Mouse (Mus musculus): Measurements from ENCODE around the gene Hepacam2. TPM values are rescaled to one million over a fixed set of nuclear protein-coding genes. Genes with fewer than 3 reads are reported as not detected.
"Not testable (repeated sequence)": the region's sequence is repeated elsewhere in the genome, so short reads cannot be mapped to it uniquely, and the experiment has no call there.

Gene Hepacam2
- total RNA-seq (2021): under 1 TPM; 0.43 to 0.91 TPM

DNA sequence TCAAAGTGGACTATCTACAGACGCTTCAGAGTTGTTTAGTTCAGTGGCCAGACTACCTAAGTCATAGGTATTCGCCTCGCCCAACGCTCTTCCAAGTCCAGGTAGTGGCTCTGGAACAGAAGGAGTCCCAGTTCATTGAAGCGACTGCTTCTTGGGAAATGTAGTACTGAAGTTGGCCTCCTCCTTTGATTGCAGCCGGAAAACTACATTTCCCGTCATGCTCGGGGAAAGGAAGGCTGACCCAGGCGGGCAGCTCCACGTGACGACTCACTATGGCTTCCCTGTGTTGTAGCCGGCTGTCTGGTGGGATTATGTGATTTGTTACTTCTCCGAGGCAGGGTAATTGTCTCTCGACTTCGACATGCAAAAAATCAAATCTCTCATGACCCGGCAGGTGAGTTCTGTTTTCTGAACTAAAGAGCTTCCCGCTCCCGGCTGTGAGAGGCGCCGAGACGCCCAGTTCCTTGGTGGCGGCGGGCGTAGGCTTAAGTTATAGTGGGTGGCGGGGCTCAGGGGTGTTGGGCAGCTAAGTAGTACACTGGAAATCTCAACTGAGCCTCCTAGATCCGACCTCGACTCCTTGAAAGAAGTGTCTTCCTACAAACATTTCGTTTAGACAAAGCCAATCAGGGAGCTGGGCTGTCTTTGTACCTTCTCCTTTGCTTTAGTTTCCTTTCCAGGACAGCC lies at the start of gene Hepacam2, which contains the start of gene Vps50:
Gene Hepacam2, minus strand, starts transcription at position 137 of the 687 bp plus-strand sequence.
Gene Vps50, plus strand, starts transcription at position 221 of the 687 bp plus-strand sequence.
- intact Hi-C loops (cut with DNase I): no loop called here
- peak; percentile 86 to 89 for DNase-seq (ENCODE audit: low spot score in 2 of 2)

GRCm38 (mm10) chr6:3544970-3545369 lies 46.9 kb upstream of the Hepacam2 start:
- intact Hi-C loops (cut with DNase I): no loop called here
- DNase-seq (ENCODE audit: low spot score in 2 of 2): no peak

DNA sequence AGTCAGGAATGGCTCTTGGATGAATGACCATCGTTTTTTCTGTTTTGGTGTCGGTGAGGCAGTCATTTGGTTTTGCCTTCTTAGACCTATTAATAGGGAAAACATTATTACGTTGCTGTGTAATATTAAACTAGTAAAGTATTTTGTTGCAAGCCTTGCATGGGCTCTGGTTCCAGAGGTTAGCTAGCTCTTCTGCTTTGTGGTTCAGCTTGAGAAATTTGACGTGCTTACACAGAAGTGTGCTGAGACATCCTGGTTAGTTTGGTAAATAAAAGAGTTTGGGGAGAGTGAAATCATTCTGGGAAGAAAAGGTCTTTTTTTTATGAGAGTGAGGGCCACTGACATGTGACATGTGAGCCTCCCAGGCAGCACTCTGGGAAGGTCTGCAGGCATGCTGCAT lies 45.8 kb upstream of the Hepacam2 start:
- no peak for DNase-seq (ENCODE audit: low spot score in 2 of 2)
- intact Hi-C loops (cut with DNase I): no loop called here

- no peak for DNase-seq (ENCODE audit: low spot score in 2 of 2)
- intact Hi-C loops (cut with DNase I): no loop called here
Measured at GRCm38 (mm10) chr6:3539470-3539869, 41.4 kb upstream of the Hepacam2 start.

DNA sequence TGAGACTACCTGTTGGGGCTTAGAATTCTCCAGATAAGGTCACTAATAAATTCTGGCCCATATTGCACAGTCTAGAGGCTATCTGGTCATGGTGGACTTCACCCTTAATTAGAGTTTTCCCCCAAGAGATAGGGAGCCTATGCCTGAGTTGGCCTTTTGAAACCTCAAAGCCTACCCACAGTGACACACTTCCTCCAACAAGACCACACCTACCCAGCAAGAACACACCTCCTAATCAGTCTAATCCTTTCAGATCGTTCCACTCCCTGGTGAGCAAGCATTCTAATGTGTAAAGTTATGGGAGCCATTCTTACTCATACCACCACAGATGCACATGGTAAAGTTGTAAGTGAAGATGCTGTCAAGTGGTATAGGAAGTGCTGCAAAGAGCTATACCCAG lies 38.0 kb upstream of the Hepacam2 start:
- intact Hi-C loops (cut with DNase I): no loop called here

DNA sequence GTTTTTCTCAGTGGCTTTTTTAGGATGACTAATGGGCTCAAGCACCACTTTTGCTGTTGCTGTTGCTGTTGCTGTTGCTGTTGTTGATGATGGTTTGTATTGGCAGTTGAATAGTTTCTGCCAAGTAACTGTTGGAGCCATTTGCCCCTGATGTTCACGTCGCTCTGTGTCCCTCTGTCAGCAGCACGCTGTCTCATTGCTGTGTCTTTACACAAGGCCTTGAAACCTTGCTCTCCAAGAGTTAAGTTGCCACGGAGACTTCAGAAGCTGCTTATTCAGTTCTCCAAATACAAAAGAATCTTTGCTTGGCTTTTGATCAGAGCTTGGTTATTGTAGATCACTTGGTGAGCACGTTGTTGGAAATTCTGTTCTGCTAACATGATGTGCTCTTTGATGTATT lies 33.3 kb upstream of the Hepacam2 start:
- no peak for DNase-seq (ENCODE audit: low spot score in 2 of 2)
- intact Hi-C loops (cut with DNase I): no loop called here

More for the DNA sequence above, 38.0 kb upstream of the Hepacam2 start:
- DNase-seq (ENCODE audit: low spot score in 2 of 2): no peak

DNA sequence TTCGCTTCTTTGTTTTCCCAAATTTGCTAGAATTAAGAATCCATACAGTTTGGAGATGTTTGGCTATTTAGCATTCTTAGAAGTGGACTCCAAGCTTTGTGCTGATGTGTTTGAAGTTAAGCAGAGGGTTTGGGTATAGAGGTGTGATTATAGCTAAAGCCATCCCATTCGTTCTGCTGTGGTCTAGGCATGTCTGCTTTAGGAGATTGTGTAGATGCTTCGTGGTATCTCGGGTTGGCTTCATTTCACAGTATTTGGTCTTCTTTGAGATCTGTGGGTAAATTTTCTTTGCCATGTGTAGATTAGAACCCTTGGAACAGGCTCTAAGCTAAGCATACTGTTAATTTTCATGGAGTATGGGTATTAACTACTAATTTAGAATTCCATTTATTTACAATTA lies 30.1 kb upstream of the Hepacam2 start:
- intact Hi-C loops (cut with DNase I): no loop called here
- DNase-seq (ENCODE audit: low spot score in 2 of 2): no peak

GRCm38 (mm10) chr6:3512611-3513010 lies 14.5 kb upstream of the Hepacam2 start:
- DNase-seq (ENCODE audit: low spot score in 2 of 2): peak; percentile 23 to 32
- intact Hi-C loops (cut with DNase I): loop anchor here (5.0 kb wide), 2 partner anchors 1035 to 1600 kb away; no protein-coding TSS in a partner anchor

DNA sequence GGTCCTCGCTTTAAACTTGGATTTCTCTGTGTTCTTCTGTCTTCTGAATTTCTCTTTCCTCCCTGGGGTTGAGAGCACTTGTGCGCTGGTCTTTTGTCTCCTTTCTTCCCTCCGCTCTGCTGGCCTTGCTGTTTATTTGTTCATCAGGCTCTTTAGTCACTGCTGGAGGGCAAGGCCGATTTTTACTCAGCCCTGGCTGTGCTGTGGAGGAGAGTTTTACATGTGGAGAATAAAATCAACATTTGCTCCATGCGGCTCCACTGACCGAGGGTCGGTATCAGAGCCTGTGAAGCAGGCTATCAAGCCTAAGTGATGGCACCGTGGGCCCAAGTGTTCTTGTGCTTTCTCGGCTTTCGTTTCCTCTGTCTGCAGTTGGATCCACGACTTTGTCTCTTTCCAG lies 13.5 kb upstream of the Hepacam2 start:
- intact Hi-C loops (cut with DNase I): loop anchor here (5.0 kb wide), 2 partner anchors 1036 to 1601 kb away; no protein-coding TSS in a partner anchor
- DNase-seq (ENCODE audit: low spot score in 2 of 2): no peak

- intact Hi-C loops (cut with DNase I): loop anchor here (5.0 kb wide), 2 partner anchors 1036 to 1601 kb away; no protein-coding TSS in a partner anchor
- no peak for DNase-seq (ENCODE audit: low spot score in 2 of 2)
Measured at GRCm38 (mm10) chr6:3511116-3511515, 13.0 kb upstream of the Hepacam2 start.

GRCm38 (mm10) chr6:3509782-3510181 lies 11.7 kb upstream of the Hepacam2 start:
- DNase-seq (ENCODE audit: low spot score in 2 of 2): no peak
- intact Hi-C loops (cut with DNase I): loop anchor here (1.0 to 5.0 kb wide), 4 partner anchors 1038 to 1893 kb away; no protein-coding TSS in a partner anchor

DNA sequence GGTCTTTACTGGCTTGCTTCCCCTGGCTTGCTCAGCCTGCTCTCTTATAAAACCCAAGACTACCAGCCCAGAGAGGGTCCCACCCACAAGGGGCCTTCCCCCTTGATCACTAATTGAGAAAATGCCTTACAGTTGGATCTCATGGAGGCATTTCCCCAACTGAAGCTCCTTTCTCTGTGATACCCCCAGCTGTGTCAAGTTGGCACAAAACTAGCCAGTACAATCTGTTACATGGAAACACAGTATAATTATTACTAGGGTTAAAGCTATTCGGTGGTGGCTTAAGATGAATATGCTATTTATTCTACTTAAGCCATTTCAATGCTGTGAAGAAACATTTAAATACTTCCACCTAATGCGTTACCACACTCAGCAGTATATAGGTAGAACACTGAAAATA lies 10.1 kb upstream of the Hepacam2 start:
- intact Hi-C loops (cut with DNase I): loop anchor here (5.0 kb wide), 1 partner anchor 1894 kb away; no protein-coding TSS in a partner anchor
- not testable (repeated sequence) for DNase-seq (ENCODE audit: low spot score in 2 of 2)

GRCm38 (mm10) chr6:3507078-3507477 lies 9.0 kb upstream of the Hepacam2 start:
- intact Hi-C loops (cut with DNase I): loop anchor here (5.0 kb wide), 1 partner anchor 1895 kb away; no protein-coding TSS in a partner anchor

GRCm38 (mm10) chr6:3505289-3505688 lies 7.2 kb upstream of the Hepacam2 start:
- DNase-seq (ENCODE audit: low spot score in 2 of 2): no peak
- intact Hi-C loops (cut with DNase I): loop anchor here (5.0 kb wide), 1 partner anchor 1897 kb away; no protein-coding TSS in a partner anchor

More at GRCm38 (mm10) chr6:3507078-3507477, 9.0 kb upstream of the Hepacam2 start:
- no peak for DNase-seq (ENCODE audit: low spot score in 2 of 2)

- intact Hi-C loops (cut with DNase I): no loop called here
- no peak for DNase-seq (ENCODE audit: low spot score in 2 of 2)
Measured at GRCm38 (mm10) chr6:3500286-3500685, 2.2 kb upstream of the Hepacam2 start.

DNA sequence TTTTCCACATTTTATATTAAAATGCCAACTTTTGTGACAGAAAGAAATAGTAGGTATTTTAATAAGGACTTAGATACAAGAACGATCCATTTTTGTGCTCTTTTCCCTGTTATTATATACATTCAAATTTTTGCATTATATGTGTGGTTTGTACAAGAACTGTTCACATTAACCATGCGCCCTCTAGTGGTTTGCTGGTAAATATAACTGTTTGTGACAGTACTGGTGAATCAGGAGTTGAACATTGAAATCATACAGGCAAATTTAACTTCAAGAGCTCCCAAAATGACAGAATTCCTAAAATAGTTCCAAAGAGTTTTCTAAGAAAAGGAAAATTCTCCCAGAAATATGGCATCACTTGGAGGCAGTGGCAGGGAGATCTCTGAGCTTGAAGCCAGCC lies 1.9 kb downstream of the Hepacam2 start:
- no peak for DNase-seq (ENCODE audit: low spot score in 2 of 2)
- intact Hi-C loops (cut with DNase I): loop anchor here (2.0 kb wide), 1 partner anchor 49 kb away; no protein-coding TSS in a partner anchor

GRCm38 (mm10) chr6:3494285-3494684 lies 3.8 kb downstream of the Hepacam2 start:
- intact Hi-C loops (cut with DNase I): no loop called here
- no peak for DNase-seq (ENCODE audit: low spot score in 2 of 2)

DNA sequence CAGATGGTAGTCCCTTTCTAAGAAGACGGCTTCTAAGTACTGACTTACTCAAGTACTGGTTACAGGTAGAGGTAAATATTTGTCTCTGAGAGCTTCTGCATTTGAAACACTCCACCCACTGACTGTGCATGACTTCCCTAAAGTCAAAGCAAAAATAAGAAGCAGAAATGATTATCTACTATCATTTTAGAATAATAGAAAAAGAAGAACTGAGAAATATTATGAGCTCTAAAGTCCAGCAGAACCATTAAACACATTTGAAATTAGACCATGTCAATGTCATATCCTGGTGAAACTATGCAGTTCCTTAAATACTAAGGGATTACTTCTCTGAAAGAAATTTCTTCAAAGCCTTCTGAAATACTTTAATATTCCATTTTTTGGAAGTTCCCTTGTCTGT lies 10.7 kb downstream of the Hepacam2 start:
- intact Hi-C loops (cut with DNase I): no loop called here

GRCm38 (mm10) chr6:3485133-3485532 lies 13.0 kb downstream of the Hepacam2 start:
- no peak for DNase-seq (ENCODE audit: low spot score in 2 of 2)
- intact Hi-C loops (cut with DNase I): no loop called here

More for the DNA sequence above, 10.7 kb downstream of the Hepacam2 start:
- no peak for DNase-seq (ENCODE audit: low spot score in 2 of 2)

GRCm38 (mm10) chr6:3481705-3482104 lies 16.4 kb downstream of the Hepacam2 start:
- no peak for DNase-seq (ENCODE audit: low spot score in 2 of 2)
- intact Hi-C loops (cut with DNase I): no loop called here

DNA sequence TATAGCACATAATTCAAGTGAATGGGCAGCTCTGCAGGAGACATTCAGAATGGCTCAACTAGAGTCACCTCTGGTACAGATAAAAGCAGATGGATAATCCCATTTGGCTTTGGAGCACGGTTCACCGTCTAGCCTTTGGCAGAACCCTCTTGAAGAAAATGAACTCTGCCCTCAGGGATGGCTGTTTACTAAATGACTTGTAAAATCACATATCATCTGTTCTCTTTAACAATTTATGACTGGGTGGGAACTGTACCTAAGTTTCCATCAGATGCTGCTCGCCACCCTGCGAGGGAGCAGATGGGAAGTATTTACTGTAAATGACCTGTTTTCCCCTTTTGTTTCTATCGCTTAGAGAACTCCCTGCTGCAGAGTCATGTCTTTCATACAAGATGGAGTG lies 18.2 kb downstream of the Hepacam2 start:
- DNase-seq (ENCODE audit: low spot score in 2 of 2): no peak
- intact Hi-C loops (cut with DNase I): no loop called here
